8 mouse cellular contexts compared by ENCODE assay signal in the genomic region with DNA sequence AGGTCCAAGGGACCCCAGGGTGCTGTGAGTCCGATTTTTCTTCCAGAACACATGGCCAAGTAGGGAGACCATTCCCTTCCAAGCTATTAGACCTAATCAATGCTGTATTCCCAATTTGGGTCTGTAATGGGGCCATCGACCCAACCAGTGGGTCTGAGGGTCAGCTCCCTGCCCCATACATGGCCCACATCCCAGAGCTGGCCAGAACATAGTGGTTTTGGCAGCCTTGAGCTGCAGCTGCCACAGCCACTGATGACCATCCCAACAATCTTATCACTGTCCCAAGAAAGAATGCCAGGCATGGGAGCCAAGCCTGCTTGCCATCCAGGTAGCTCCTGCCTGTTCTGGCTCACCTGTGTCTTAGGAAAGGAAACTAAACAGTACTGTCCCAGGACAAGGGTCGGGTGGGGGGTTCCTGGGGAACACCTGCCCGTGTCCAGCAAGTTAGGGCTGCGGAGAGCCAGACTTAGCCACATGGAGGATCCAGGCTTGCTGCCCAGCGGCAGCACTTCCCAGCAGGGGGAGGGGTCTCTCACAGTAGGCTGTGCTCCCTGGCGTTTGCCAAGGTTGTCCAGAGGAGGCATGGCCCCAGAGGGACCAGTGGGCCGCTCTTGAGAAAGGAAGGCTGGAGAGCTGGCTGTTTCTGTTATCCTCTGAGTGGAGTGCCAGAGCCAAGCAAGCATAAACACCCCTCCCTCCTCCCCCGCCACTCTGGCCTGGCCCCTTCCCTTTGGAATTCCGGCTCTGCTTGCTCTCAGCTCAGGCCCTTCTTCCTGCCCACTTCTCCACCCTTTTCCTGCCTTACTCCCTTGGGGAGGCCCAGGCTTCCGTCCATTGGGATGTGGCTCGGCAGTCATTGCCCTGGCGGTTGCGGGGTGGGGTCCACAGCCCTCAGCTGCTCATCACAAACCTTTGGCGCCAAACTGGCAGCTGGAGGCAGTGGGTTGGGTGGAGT. TPM values are rescaled to one million over a fixed set of nuclear protein-coding genes. Genes with fewer than 3 reads are reported as not detected.
DNase-seq lines count a peak whose midpoint lies in the region; ATAC-seq lines count a peak whose summit lies in the region.

No protein-coding gene starts in this region.

- H3K9ac ChIP-seq in embryonic facial prominence, embryonic 15.5 days, result peak overlapping the region; percentile 15; the same call in 1 of the 2 replicates
- peak overlapping the region; percentile 73 for H3K9ac ChIP-seq in heart, embryonic 15.5 days

- 20% methylated on average over 15 of the region's 15 CpGs for WGBS in embryonic facial prominence, embryonic 15.5 days
- 6% methylated on average over 15 of the region's 15 CpGs for WGBS in heart, embryonic 15.5 days

- peak overlapping the region; percentile 58 for H3K4me3 ChIP-seq in embryonic facial prominence, embryonic 15.5 days (replicated peaks)
- H3K4me3 ChIP-seq in heart, embryonic 15.5 days, result peak overlapping the region; percentile 67

- H3K27me3 ChIP-seq in embryonic facial prominence, embryonic 15.5 days, result peaks cover 27% of the 10 kb centered on the region
- H3K27me3 ChIP-seq in heart, embryonic 15.5 days, result no peaks in the 10 kb centered on the region

- peak overlapping the region; percentile 91 for H3K4me2 ChIP-seq in embryonic facial prominence, embryonic 15.5 days (replicated peaks)
- H3K4me2 ChIP-seq in heart, embryonic 15.5 days, result peak overlapping the region; percentile 78

- 0 out of 2 replicates have a peak, but pooled peaks have one; percentile 3 for ATAC-seq in embryonic facial prominence, embryonic 15.5 days (ENCODE audit: insufficient number of reproducible peaks, low FRiP score, low TSS enrichment, low read depth)
- ATAC-seq in heart, embryonic 15.5 days (replicated peaks; ENCODE audit: insufficient number of reproducible peaks, insufficient read depth, low FRiP score, low read depth), result peak; percentile 58

- H3K9me3 ChIP-seq in embryonic facial prominence, embryonic 15.5 days (replicated peaks), result no peaks in the 10 kb centered on the region
- no peaks in the 10 kb centered on the region for H3K9me3 ChIP-seq in heart, embryonic 15.5 days (replicated peaks)

- H3K4me1 ChIP-seq in embryonic facial prominence, embryonic 15.5 days, result peaks cover 66% of the 10 kb centered on the region
- peaks cover 74% of the 10 kb centered on the region for H3K4me1 ChIP-seq in heart, embryonic 15.5 days (replicated peaks)

- peak overlapping the region; percentile 75 for H3K27ac ChIP-seq in embryonic facial prominence, embryonic 15.5 days (replicated peaks)
- H3K27ac ChIP-seq in heart, embryonic 15.5 days, result peak overlapping the region; percentile 96

- H3K36me3 ChIP-seq in embryonic facial prominence, embryonic 15.5 days, result peaks cover 10% of the 10 kb centered on the region
- peaks cover 27% of the 10 kb centered on the region for H3K36me3 ChIP-seq in heart, embryonic 15.5 days

- peak; percentile 71 for DNase-seq in ovary, postnatal 36 days (ENCODE audit: low spot score)
- no peak for DNase-seq in ovary, postnatal 14 days (ENCODE audit: low spot score)
- DNase-seq in kidney, postnatal 10 days, result peak; percentile 91
- peak; percentile 92 to 94 for DNase-seq in lung, adult 18-20 months
- peak; percentile 84 for DNase-seq in skeletal muscle tissue, adult 2 months (ENCODE audit: low read depth, low spot score)
- DNase-seq in cerebellum, adult 11 months, result no peak

RNA-seq across cellular contexts. Expression of gene Crip2, which starts 2.3 kb away (rescaled TPM):
- polyA plus RNA-seq in embryonic facial prominence, embryonic 15.5 days (2015; fragmentation: Nextera tagmentation; extraction: Ambion mirVana), result 150 and 162 TPM in 2 replicates
- 1,571 and 1,711 TPM in 2 replicates for polyA plus RNA-seq in heart, embryonic 15.5 days (2015; fragmentation: Nextera tagmentation; extraction: Ambion mirVana)

RNA-seq across cellular contexts. Expression of gene Crip1, which starts 3.8 kb away (rescaled TPM):
- 436 and 462 TPM in 2 replicates for polyA plus RNA-seq in embryonic facial prominence, embryonic 15.5 days (2015; fragmentation: Nextera tagmentation; extraction: Ambion mirVana)
- 646 and 685 TPM in 2 replicates for polyA plus RNA-seq in heart, embryonic 15.5 days (2015; fragmentation: Nextera tagmentation; extraction: Ambion mirVana)

RNA-seq across cellular contexts. Expression of gene Tedc1, which starts 13.9 kb away (rescaled TPM):
- 29.6 and 36.8 TPM in 2 replicates for polyA plus RNA-seq in embryonic facial prominence, embryonic 15.5 days (2015; fragmentation: Nextera tagmentation; extraction: Ambion mirVana)
- 15.4 and 31.7 TPM in 2 replicates for polyA plus RNA-seq in heart, embryonic 15.5 days (2015; fragmentation: Nextera tagmentation; extraction: Ambion mirVana)

RNA-seq across cellular contexts. Expression of gene Tmem121, which starts 43.4 kb away (rescaled TPM):
- polyA plus RNA-seq in embryonic facial prominence, embryonic 15.5 days (2015; fragmentation: Nextera tagmentation; extraction: Ambion mirVana), result 17.0 and 17.5 TPM in 2 replicates
- polyA plus RNA-seq in heart, embryonic 15.5 days (2015; fragmentation: Nextera tagmentation; extraction: Ambion mirVana), result 2.0 and 7.8 TPM in 2 replicates

RNA-seq across cellular contexts. Expression of gene Mta1, which starts 44.2 kb away (rescaled TPM):
- 14.7 and 15.6 TPM in 2 replicates for polyA plus RNA-seq in embryonic facial prominence, embryonic 15.5 days (2015; fragmentation: Nextera tagmentation; extraction: Ambion mirVana)
- polyA plus RNA-seq in heart, embryonic 15.5 days (2015; fragmentation: Nextera tagmentation; extraction: Ambion mirVana), result 11.3 and 11.4 TPM in 2 replicates

Comparison
In these comparisons a context has a peak if more than half of its experiments do, and no peak if none do; other contexts are left out.
1. DNase-seq: peak in ovary, postnatal 36 days (single experiment), kidney, postnatal 10 days (single experiment), lung, adult 18-20 months (2 of 2) and skeletal muscle tissue, adult 2 months (single experiment); none in ovary, postnatal 14 days (single experiment) and cerebellum, adult 11 months (single experiment).